Mouse (Mus musculus) cerebellum, postnatal 25 days (tissue): ENCODE measurements around the gene Rgs7bp.
A peak's percentile ranks its signal among the peaks of the same experiment; 100 is the strongest.
"Not testable (repeated sequence)": the region's sequence is repeated elsewhere in the genome, so short reads cannot be mapped to it uniquely, and the experiment has no call there.

Source experiments
- DNase-seq, 2 experiments: peaks; one replicate each; pipeline ENCODE4 v3.0.0; 2021; ENCODE audit warnings: mixed read lengths in 2 of 2

The Rgs7bp gene

DNA sequence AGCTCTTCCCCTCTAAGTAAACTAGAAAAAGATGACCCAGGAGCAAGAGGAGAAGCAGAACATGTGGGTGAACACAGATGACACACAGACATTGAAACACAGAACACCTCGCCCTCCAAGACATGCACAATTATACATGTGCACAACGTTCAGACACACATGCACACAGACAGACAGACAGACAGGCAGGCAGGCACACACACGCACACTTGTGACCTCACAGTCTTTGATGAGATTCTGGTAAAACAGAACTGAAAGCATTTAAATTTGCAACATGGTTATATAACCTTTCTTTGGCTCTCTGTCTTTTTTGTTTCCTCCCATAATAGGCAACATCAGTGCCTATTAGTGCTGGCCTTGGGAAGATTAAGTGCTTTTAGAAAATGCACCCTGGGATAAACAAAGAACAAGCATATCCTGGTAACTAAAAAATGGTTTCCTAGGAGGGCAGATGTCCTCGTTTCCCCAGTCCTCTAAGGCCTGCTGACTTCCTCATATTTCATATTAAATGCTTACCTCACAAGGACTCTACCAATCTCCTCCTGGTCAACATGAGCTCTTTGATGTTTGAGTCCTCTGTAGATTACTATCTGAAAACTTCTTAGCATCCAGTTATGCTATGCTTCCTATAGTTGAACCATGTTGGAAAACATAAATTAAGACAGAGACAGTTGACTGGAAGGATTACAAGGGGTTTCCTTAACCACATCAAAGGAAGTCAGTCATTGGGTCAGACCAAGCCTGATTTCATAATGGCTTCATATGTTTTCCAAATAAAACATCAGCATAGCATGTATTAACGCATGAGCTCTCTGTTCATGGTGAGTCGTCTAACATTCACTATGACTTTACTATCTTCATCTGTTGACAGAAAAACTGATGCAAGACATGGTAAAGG is 122.8 kb downstream of the Rgs7bp start:
- no peak for DNase-seq

DNA sequence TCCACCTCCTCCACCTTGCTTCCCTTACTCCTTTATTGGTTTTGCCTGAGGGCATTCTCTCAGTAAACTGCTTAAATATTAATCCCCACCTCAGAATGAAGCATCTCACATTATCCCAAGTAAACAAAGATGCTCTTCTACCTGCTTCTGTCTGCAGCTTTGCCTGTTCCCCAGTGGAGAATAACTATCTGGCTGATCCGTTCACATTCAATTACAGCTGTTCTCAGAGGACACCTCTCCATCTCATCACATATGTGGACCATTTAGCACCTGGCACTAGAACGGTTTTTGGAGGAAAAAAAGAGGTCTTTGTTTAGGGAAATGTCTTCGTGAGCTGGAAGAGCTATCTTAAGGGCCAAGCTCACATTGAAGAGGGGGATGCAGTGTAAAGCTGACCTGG is 123.9 kb downstream of the Rgs7bp start:
- DNase-seq, result no peak

DNA sequence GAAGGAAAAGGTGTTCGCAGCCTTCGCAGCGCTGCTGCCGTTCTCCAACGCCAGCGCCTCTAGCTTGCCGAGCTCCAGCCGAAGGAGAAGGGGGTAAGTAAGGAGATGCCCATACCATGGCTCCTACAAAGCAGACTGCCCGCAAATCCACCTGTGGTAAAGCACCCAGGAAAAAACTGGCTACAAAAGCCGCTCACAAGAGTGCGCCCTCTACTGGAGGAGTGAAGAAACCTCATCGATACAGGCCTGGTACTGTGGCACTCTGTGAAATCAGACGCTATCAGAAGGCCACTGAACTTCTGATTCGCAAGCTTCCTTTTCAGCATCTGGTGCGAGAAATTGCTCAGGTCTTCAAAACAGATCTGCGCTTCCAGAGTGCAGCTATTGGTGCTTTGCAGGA is 136.1 kb downstream of the Rgs7bp start:
- peak in 1 of 2 experiments; percentile 8 for DNase-seq

DNA sequence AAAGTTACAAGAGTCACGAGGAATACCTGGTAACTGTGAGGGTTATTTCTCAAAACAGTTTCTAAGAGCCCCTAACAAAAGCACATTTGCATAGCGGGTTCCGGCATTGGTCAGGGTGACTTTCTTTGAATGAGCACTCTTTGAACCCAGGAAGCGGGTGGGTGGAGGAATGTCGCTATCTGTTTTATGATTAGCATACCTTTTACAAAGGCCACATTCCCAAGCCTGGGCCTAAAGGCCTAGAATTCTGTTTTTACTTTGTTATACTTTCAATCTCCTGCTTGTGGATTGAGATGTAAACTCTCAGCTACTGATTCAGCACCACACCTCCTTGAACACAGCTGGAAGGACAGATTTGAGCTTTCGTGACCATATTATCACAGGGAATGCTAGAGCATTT is 138.0 kb downstream of the Rgs7bp start:
- DNase-seq, result not testable (repeated sequence)

DNA sequence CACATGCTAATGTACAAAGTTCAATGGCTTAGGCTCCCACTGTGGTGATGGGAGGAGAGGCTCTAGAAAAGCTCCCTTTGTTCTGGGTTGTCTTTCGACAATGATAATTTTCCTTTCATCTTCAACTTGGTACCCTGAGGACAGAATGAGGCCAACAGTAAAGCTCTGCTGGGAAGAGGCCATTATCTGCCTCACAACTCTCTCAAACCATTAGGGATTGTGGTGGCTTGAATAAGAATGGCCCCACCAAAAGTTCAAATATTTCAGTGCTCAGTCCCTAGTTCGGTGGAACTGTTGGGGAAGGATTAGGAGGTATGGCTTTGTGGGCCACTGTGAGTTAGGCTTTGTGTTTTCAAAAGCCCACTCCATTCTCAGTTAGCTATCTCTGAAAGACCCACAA is 138.6 kb downstream of the Rgs7bp start:
- DNase-seq, result no peak

DNA sequence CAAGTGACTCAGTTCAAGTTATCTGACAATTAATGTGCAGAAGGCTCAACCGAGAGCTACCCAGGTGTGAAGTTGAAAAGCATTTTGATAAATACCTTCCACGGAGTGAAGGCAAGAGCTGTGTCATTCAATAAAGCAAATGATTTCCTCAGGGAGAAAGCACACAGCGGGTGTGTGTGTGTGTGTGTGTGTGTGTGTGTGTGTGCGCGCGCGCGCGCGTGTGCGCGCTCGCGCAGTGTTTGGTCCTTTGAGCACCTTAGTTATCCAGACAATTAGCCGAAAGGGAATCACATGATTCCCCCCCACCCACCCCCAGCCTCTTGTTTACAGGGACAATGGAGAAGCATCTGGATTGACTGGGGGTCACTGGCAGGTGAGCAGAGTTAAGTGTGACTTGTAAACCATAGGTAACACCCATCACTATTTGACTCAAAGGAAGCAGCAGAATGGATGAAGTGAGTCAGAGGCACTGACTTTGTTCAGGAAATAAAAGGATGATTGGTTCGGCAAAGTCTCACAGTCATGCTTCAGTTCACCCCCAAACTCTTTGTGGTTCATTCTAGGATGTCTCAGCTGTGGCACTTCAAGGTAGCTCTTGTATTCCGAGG is 140.3 kb downstream of the Rgs7bp start:
- no peak for DNase-seq

DNA sequence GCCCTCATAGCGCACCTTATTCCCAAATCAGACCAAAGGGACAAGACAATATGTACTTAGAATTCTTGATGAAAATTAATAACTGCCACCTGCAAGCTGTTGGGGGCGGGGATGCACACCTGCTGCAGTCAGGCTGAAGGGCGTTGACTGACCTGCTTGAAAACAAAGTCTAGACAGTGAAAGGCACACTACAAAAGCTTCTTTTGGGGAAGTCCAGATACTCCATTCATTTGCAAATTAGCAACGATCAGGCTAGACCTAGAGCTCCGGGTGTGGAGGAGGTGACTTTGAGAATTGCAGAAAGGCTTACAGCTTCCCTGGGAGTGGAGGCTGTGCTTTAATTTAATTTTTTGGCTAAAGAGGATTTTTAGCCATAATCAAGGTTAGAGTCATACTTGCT is 143.1 kb downstream of the Rgs7bp start:
- not testable (repeated sequence) for DNase-seq

DNA sequence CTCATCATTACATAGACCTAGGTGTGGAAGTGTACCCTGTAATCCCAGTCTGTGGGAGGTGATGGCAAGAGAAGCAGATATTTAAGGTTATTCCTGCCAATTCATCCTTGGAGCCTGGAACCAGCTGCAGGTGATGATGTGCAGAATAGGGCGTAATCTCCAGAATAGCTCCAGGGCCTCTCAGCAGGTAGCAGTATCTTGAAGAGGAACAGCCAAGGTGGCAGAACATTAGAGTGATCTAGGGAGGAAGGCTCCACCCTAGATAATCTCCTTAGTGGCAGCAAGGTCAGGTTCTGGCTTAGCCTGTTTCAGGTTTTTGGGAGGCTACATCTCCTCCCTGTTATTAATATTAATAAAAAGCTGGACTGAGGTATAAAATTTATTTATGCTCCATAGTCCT is 143.7 kb downstream of the Rgs7bp start:
- DNase-seq, result not testable (repeated sequence)

DNA sequence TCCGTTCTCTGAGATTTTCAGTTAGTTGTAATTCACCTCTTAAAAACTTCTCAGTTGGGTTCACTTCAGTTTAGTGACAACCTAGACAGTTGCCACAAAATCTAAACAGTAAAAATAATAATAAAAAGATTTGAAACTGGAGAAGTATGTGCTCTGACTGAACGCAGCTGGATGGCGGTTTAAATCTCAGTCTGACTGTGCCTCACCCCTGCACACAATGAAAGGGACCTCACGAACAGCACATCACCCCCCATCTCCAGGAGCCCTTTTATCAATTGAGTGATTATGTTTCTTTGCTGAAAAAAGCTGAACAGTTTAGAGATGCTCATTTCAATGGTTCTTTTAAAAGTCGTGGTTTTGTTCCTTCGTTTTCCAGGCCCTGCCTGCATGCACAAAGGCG is 146.0 kb downstream of the Rgs7bp start:
- DNase-seq, result no peak
